Mouse (Mus musculus): ENCODE results near the gene Cyp27a1.

Gene Cyp27a1

GRCm38 (mm10) chr1:74713099-74713858, at the start of gene Cyp27a1:
Gene Cyp27a1, plus strand, starts transcription at chr1:74713574.
- peak; percentile 66 for DNase-seq (ENCODE audit: low spot score)

- no peak for DNase-seq (ENCODE audit: low spot score)
Observed at GRCm38 (mm10) chr1:74665153-74665552, 48.2 kb upstream of the Cyp27a1 start.

GRCm38 (mm10) chr1:74668371-74668770, 45.0 kb upstream of the Cyp27a1 start:
- DNase-seq (ENCODE audit: low spot score), result no peak

- DNase-seq (ENCODE audit: low spot score), result no peak
Observed at GRCm38 (mm10) chr1:74672731-74673130, 40.6 kb upstream of the Cyp27a1 start.

GRCm38 (mm10) chr1:74676863-74677262, 36.5 kb upstream of the Cyp27a1 start:
- DNase-seq (ENCODE audit: low spot score), result no peak

- DNase-seq (ENCODE audit: low spot score), result no peak
Observed at GRCm38 (mm10) chr1:74677843-74678242, 35.5 kb upstream of the Cyp27a1 start.

GRCm38 (mm10) chr1:74687131-74687530, 26.2 kb upstream of the Cyp27a1 start:
- DNase-seq (ENCODE audit: low spot score), result no peak

- DNase-seq (ENCODE audit: low spot score), result no peak
Observed at GRCm38 (mm10) chr1:74693891-74694583, 19.3 kb upstream of the Cyp27a1 start.

GRCm38 (mm10) chr1:74695836-74696235, 17.5 kb upstream of the Cyp27a1 start:
- DNase-seq (ENCODE audit: low spot score), result no peak

- DNase-seq (ENCODE audit: low spot score), result no peak
Observed at GRCm38 (mm10) chr1:74697416-74697815, 16.0 kb upstream of the Cyp27a1 start.

- no peak for DNase-seq (ENCODE audit: low spot score)
Observed at GRCm38 (mm10) chr1:74698353-74698752, 15.0 kb upstream of the Cyp27a1 start.

- DNase-seq (ENCODE audit: low spot score), result peak; percentile 28
Observed at GRCm38 (mm10) chr1:74698791-74699190, 14.6 kb upstream of the Cyp27a1 start.

- DNase-seq (ENCODE audit: low spot score), result no peak
Observed at GRCm38 (mm10) chr1:74702142-74702553, 11.2 kb upstream of the Cyp27a1 start.

GRCm38 (mm10) chr1:74704156-74704555, 9.2 kb upstream of the Cyp27a1 start:
- no peak for DNase-seq (ENCODE audit: low spot score)

- DNase-seq (ENCODE audit: low spot score), result no peak
Observed at GRCm38 (mm10) chr1:74705016-74705415, 8.4 kb upstream of the Cyp27a1 start.

GRCm38 (mm10) chr1:74709566-74709965, 3.8 kb upstream of the Cyp27a1 start:
- DNase-seq (ENCODE audit: low spot score), result no peak

GRCm38 (mm10) chr1:74712046-74712445, 1.3 kb upstream of the Cyp27a1 start:
- DNase-seq (ENCODE audit: low spot score), result no peak

- DNase-seq (ENCODE audit: low spot score), result no peak
Observed at GRCm38 (mm10) chr1:74712461-74713098, 794 bp upstream of the Cyp27a1 start.

GRCm38 (mm10) chr1:74713859-74714730, 721 bp downstream of the Cyp27a1 start:
- DNase-seq (ENCODE audit: low spot score), result no peak

GRCm38 (mm10) chr1:74714967-74715366, 1.6 kb downstream of the Cyp27a1 start:
- no peak for DNase-seq (ENCODE audit: low spot score)

GRCm38 (mm10) chr1:74715468-74715867, 2.1 kb downstream of the Cyp27a1 start:
- DNase-seq (ENCODE audit: low spot score), result no peak

- DNase-seq (ENCODE audit: low spot score), result no peak
Observed at GRCm38 (mm10) chr1:74715886-74716285, 2.5 kb downstream of the Cyp27a1 start.
